Comparison of ENCODE assay signal across 26 mouse cellular contexts in the genomic region with DNA sequence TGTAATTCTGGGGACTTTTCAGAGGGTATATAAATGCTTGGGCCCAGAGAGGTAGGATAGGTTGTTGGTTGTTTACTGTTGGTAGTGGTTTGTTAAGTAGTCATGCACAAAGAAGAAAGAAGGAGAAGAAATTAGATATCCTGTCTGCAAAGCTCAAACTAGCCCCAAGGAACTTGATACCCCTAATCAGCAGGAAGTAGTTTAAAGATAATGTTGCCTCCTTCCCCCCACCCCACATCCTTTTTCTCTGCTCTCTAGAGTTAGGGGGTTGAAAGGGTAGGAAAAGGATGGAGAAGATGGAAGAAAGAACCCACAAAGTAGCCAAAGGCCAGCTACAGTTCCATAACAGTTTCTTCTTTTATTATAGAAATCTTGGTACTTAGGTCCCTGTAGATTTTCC.
"Had no signal": no experiment of that assay in that cellular context is flagged by ENCODE, and none has a peak within 500 bp of the region (broad histone marks: within the 10 kb centered on the region; RNA-seq: fewer than 3 reads in every experiment).

No protein-coding gene starts in this region.

- H3K4me3 ChIP-seq: embryonic facial prominence, embryonic 10.5 days; embryonic facial prominence, embryonic 12.5 days; embryonic facial prominence, embryonic 13.5 days; embryonic facial prominence, embryonic 15.5 days; erythroblast, embryonic 14.5 days; forebrain, embryonic 10.5 days; forebrain, embryonic 12.5 days; forebrain, embryonic 13.5 days; forebrain, embryonic 15.5 days; gastrocnemius, adult 2 months; heart, adult 2 months had no signal

- DNase-seq: cerebellum, adult 9-11 months; cerebellum, postnatal 10 days; cerebellum, postnatal 14 days; cerebellum, postnatal 25 days; cerebellum, postnatal 36 days; embryo, embryonic 11 days; forebrain, postnatal 0 days; gastrocnemius, adult 2 months; gastrocnemius, postnatal 10 days; gastrocnemius, postnatal 14 days; gastrocnemius, postnatal 25 days; gastrocnemius, postnatal 36 days; heart, adult 11 months; heart, adult 18-20 months; heart, adult 2 months had no signal

- H3K9me3 ChIP-seq: embryonic facial prominence, embryonic 10.5 days; embryonic facial prominence, embryonic 12.5 days; embryonic facial prominence, embryonic 13.5 days; embryonic facial prominence, embryonic 15.5 days; forebrain, embryonic 10.5 days; forebrain, embryonic 12.5 days; forebrain, embryonic 13.5 days; forebrain, embryonic 15.5 days had no signal

- H3K27ac ChIP-seq: embryonic facial prominence, embryonic 10.5 days; embryonic facial prominence, embryonic 12.5 days; embryonic facial prominence, embryonic 13.5 days; embryonic facial prominence, embryonic 15.5 days; forebrain, embryonic 10.5 days; forebrain, embryonic 12.5 days; forebrain, embryonic 13.5 days; forebrain, embryonic 15.5 days; gastrocnemius, adult 2 months; heart, adult 2 months had no signal

- ATAC-seq: forebrain, embryonic 13.5 days; forebrain, embryonic 14.5 days; forebrain, embryonic 15.5 days; forebrain, embryonic 16.5 days; forebrain, postnatal 0 days had no signal

- H3K27me3 ChIP-seq: embryonic facial prominence, embryonic 12.5 days; embryonic facial prominence, embryonic 13.5 days; embryonic facial prominence, embryonic 15.5 days; forebrain, embryonic 12.5 days; forebrain, embryonic 13.5 days; forebrain, embryonic 15.5 days had no signal

- H3K36me3 ChIP-seq: embryonic facial prominence, embryonic 10.5 days; embryonic facial prominence, embryonic 12.5 days; embryonic facial prominence, embryonic 13.5 days; embryonic facial prominence, embryonic 15.5 days; forebrain, embryonic 10.5 days; forebrain, embryonic 12.5 days; forebrain, embryonic 15.5 days had no signal

- H3K4me1 ChIP-seq: embryonic facial prominence, embryonic 12.5 days; forebrain, embryonic 10.5 days; forebrain, embryonic 12.5 days; forebrain, embryonic 13.5 days; forebrain, embryonic 15.5 days had no signal

- H3K9ac ChIP-seq: embryonic facial prominence, embryonic 12.5 days; embryonic facial prominence, embryonic 13.5 days; embryonic facial prominence, embryonic 15.5 days; forebrain, embryonic 12.5 days; forebrain, embryonic 13.5 days; forebrain, embryonic 15.5 days; forebrain, postnatal 0 days had no signal
